Mouse (Mus musculus) midbrain, embryonic 10.5 days (tissue): ENCODE results near the gene Wdr18. TPM values are rescaled to one million over a fixed set of nuclear protein-coding genes. Genes with fewer than 3 reads are reported as not detected.
"Not testable (repeated sequence)": the region's sequence is repeated elsewhere in the genome, so short reads cannot be mapped to it uniquely, and the experiment has no call there.

Experiments
- DNase-seq: peaks from one replicate; pipeline ENCODE4 v3.0.0-alpha.2; 2017; ENCODE audit warnings: low spot score
- H3K27ac ChIP-seq: fragments of 300-500 bp; sonication (generic); replicated peaks from 2 replicates; pipeline ENCODE4 v1.5.1; 2016; ENCODE audit warnings: mild to moderate bottlenecking
- H3K27me3 ChIP-seq: fragments of 300-500 bp; sonication (generic); 2 replicates; pipeline ENCODE4 v1.6.1; 2016; ENCODE audit warnings: low read depth, mild to moderate bottlenecking; ENCODE audit not compliant: poor library complexity, severe bottlenecking
- H3K36me3 ChIP-seq: fragments of 300-500 bp; sonication (generic); 2 replicates; pipeline ENCODE4 v1.6.1; 2016; ENCODE audit warnings: mild to moderate bottlenecking, moderate library complexity
- H3K4me1 ChIP-seq: fragments of 300-500 bp; sonication (generic); 2 replicates; pipeline ENCODE4 v1.6.1; 2016
- H3K4me3 ChIP-seq: fragments of 300-500 bp; sonication (generic); 2 replicates; pipeline ENCODE4 v1.5.1; 2016; ENCODE audit warnings: mild to moderate bottlenecking, moderate library complexity
- H3K9me3 ChIP-seq: fragments of 300-500 bp; sonication (generic); replicated peaks from 2 replicates; pipeline ENCODE4 v1.6.1; 2016; ENCODE audit warnings: mild to moderate bottlenecking
- WGBS: fragments of 180-500 bp; shearing (Covaris S2); methylation state at CpG from one replicate; pipeline ENCODE4 v1.1.7; 2016; 5-methylcytosine and 5-hydroxymethylcytosine counted together
- polyA plus RNA-seq: library from polyadenylated mRNA; unstranded; fragments of >200 nt; fragmentation: Nextera tagmentation; extraction: Ambion mirVana; gene quantifications from 2 replicates; pipeline ENCODE4 v1.2.1, GENCODE M21; 2016

Gene Wdr18
- polyA plus RNA-seq, 1 experiment from 2014 or later = 155 TPM

- Histone ChIP-seq H3K36me3 (peaks cover 33% of the 10 kb centered on the region), H3K27me3 (peaks cover 15% of the 10 kb centered on the region; the same call in 1 of the 2 replicates), H3K4me3 (peak overlapping the region; percentile 80), H3K27ac (0 out of 2 replicates have a peak overlapping the region, but pooled peaks have one; percentile 89), H3K4me1 (peaks cover 46% of the 10 kb centered on the region)
- H3K9me3 ChIP-seq, DNase-seq: not testable (repeated sequence)
- 35% methylated on average over 10 of the region's 10 CpGs for WGBS
These were observed 540 bp upstream of the Wdr18 start for GRCm38 (mm10) chr10:79959412-79959811.

- 22% methylated on average over 10 of the region's 10 CpGs for WGBS
- Histone ChIP-seq H3K4me1 (peaks cover 38% of the 10 kb centered on the region), H3K27ac (peak overlapping the region; percentile 89)
These were observed 831 bp downstream of the Wdr18 start for GRCm38 (mm10) chr10:79960671-79961294.

DNA sequence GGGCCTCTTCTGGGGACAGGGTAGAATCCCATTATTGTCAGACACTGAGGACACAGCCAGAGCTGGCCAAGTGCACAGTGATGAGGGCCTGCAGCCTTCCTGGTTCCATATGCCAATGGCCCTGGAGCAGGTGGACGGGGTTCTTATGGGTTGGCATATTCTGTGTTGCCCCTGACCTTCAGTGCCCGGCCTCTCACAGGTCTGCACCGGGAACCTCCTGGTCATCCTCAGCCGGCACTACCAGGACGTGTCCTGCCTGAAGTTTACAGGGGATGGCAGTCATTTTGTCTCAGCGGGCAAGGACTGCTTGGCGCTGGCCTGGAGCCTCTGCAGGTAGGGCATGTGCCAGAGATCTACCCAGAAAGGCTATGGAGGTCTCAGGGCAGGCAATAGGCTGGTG is 4.8 kb downstream of the Wdr18 start:
- Histone ChIP-seq H3K9me3 (no peaks in the 10 kb centered on the region), H3K27me3 (peaks cover 19% of the 10 kb centered on the region), H3K4me3 (no peak overlapping the region), H3K27ac (no peak overlapping the region), H3K4me1 (peaks cover 18% of the 10 kb centered on the region), H3K36me3 (peaks cover 78% of the 10 kb centered on the region)
- no peak for DNase-seq
- WGBS = 94% methylated on average over 7 of the region's 7 CpGs

More at GRCm38 (mm10) chr10:79960671-79961294, 831 bp downstream of the Wdr18 start:
- no peak for DNase-seq
- Histone ChIP-seq H3K27me3 (peaks cover 6% of the 10 kb centered on the region; the same call in 1 of the 2 replicates), H3K9me3 (no peaks in the 10 kb centered on the region), H3K36me3 (peaks cover 47% of the 10 kb centered on the region), H3K4me3 (peak overlapping the region; percentile 80)

- peaks cover 14% of the 10 kb centered on the region for H3K4me1 ChIP-seq
- H3K27me3 ChIP-seq = peaks cover 25% of the 10 kb centered on the region
- H3K4me3 ChIP-seq = no peak overlapping the region
- DNase-seq = no peak
- H3K27ac ChIP-seq = no peak overlapping the region
- H3K36me3 ChIP-seq = peaks cover 78% of the 10 kb centered on the region
- 90% methylated on average over 5 of the region's 5 CpGs for WGBS
- H3K9me3 ChIP-seq = no peaks in the 10 kb centered on the region
These were observed 5.4 kb downstream of the Wdr18 start for GRCm38 (mm10) chr10:79965325-79965724.

GRCm38 (mm10) chr10:79966886-79967400 is 7.0 kb downstream of the Wdr18 start:
- no peak for DNase-seq
- no peak overlapping the region for H3K27ac ChIP-seq
- H3K36me3 ChIP-seq = peaks cover 69% of the 10 kb centered on the region
- H3K27me3 ChIP-seq = peaks cover 42% of the 10 kb centered on the region
- H3K9me3 ChIP-seq = no peaks in the 10 kb centered on the region
- no peak overlapping the region for H3K4me3 ChIP-seq
- peaks cover 13% of the 10 kb centered on the region for H3K4me1 ChIP-seq
- WGBS = 91% methylated on average over 5 of the region's 5 CpGs

DNA sequence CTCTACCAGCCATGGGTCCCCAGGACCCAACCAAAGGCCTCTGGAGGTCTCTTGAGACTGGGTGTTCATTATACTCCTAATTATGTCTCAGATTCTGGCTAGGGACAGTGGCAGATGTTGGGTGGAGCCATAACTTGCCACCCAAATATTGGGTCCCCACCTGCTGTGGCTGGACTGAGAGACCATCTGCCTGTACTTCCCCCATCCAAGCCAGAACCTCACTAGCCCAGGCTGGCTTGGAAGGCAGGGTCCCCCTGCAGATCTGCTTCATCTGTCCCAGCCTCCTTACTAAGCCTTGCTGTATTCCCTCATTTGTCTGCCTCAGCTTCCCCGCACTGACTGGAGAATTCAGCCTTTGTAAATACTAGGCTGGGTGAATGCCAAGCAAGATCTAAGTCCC is 8.2 kb downstream of the Wdr18 start:
- no peak for DNase-seq
- peaks cover 13% of the 10 kb centered on the region for H3K4me1 ChIP-seq
- H3K9me3 ChIP-seq = no peaks in the 10 kb centered on the region
- H3K27ac ChIP-seq = no peak overlapping the region
- H3K27me3 ChIP-seq = peaks cover 54% of the 10 kb centered on the region
- WGBS = 82% methylated on average over 1 of the region's 1 CpGs
- H3K36me3 ChIP-seq = peaks cover 57% of the 10 kb centered on the region
- no peak overlapping the region for H3K4me3 ChIP-seq

- WGBS = 19% methylated on average over 3 of the region's 3 CpGs
- Histone ChIP-seq H3K27ac (no peak overlapping the region), H3K27me3 (peaks cover 63% of the 10 kb centered on the region), H3K4me1 (peaks cover 13% of the 10 kb centered on the region), H3K9me3 (no peaks in the 10 kb centered on the region), H3K4me3 (no peak overlapping the region), H3K36me3 (peaks cover 53% of the 10 kb centered on the region)
- DNase-seq = no peak
These were observed 9.2 kb downstream of the Wdr18 start for GRCm38 (mm10) chr10:79969124-79969568.

DNA sequence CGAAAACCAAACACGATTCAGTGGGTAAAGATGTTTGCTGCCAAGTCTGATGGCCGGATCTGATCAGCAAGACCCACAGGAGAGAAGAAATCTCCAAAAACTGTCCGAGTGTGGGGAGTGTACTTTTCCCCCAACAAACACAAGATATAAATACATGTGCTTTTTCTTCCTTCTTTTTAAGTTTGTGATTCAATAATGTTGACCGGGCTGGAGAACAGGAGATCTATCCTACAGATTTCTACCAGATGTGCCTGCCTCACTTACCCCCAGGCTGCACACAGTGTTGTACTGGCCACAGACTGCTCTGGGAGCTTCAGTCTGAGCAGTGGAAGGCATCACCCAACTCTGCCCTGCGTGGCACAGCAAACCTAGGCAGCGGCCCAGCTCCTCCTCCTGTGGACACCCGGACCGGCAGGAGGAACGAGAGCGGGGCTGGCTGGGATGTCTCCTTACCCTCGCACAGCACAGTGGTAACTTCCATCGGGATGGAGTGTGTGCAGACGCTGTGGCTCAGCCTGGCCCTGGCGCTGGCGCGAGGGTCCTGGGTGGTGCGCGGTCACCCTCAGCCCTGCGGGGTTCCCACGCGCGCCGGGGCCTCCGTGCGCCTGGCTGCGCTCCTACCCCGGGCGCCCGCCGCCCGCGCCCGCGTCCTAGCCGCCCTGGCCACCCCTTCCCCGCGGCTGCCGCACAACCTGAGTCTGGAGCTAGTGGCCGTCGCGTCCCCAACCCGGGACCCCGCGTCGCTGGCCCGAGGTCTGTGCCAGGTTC is 10.6 kb downstream of the Wdr18 start, which contains the start of gene Grin3b:
Gene Grin3b (plus strand): TSS at position 301 of the 768 bp plus-strand sequence.
- Histone ChIP-seq H3K4me3 (peak within 1 kb of the TSS; percentile 53), H3K4me1 (peaks cover 13% of the 10 kb centered on the region), H3K9me3 (no peaks in the 10 kb centered on the region), H3K27ac (peak within 1 kb of the TSS; percentile 52; the same call in 1 of the 2 replicates), H3K27me3 (peaks cover 67% of the 10 kb centered on the region), H3K36me3 (peaks cover 51% of the 10 kb centered on the region)
- WGBS = 9% methylated on average over 47 of the region's 47 CpGs
- DNase-seq = no peak

- Histone ChIP-seq H3K36me3 (peaks cover 51% of the 10 kb centered on the region), H3K27me3 (peaks cover 69% of the 10 kb centered on the region), H3K4me3 (peak overlapping the region; percentile 53), H3K27ac (peak overlapping the region; percentile 52; the same call in 1 of the 2 replicates), H3K4me1 (peaks cover 13% of the 10 kb centered on the region), H3K9me3 (no peaks in the 10 kb centered on the region)
- DNase-seq = peak; percentile 42
- WGBS = 4% methylated on average over 21 of the region's 21 CpGs
These were observed 11.2 kb downstream of the Wdr18 start for GRCm38 (mm10) chr10:79971183-79971497.

GRCm38 (mm10) chr10:79972831-79973230 is 12.9 kb downstream of the Wdr18 start:
- Histone ChIP-seq H3K27me3 (peaks cover 83% of the 10 kb centered on the region), H3K4me3 (no peak overlapping the region), H3K36me3 (peaks cover 51% of the 10 kb centered on the region)

DNA sequence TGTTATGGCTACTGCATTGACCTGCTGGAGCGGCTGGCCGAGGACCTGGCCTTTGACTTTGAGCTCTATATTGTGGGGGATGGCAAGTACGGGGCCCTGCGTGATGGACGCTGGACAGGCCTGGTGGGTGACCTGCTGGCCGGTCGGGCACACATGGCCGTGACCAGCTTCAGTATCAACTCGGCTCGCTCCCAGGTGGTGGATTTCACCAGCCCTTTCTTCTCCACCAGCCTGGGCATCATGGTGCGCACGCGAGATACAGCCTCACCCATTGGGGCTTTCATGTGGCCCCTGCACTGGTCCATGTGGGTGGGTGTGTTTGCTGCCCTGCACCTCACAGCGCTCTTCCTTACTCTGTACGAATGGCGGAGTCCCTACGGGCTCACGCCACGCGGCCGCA is 14.1 kb downstream of the Wdr18 start:
- Histone ChIP-seq H3K27ac (no peak overlapping the region), H3K36me3 (peaks cover 54% of the 10 kb centered on the region)

More at GRCm38 (mm10) chr10:79972831-79973230, 12.9 kb downstream of the Wdr18 start:
- WGBS = 83% methylated on average over 14 of the region's 14 CpGs
- peaks cover 13% of the 10 kb centered on the region for H3K4me1 ChIP-seq
- H3K27ac ChIP-seq = no peak overlapping the region
- DNase-seq = no peak
- 0 out of 2 replicates have a peak, but pooled peaks cover 8% of the 10 kb centered on the region for H3K9me3 ChIP-seq

GRCm38 (mm10) chr10:79974668-79975067 is 14.7 kb downstream of the Wdr18 start:
- DNase-seq = no peak
- Histone ChIP-seq H3K4me3 (no peak overlapping the region), H3K36me3 (peaks cover 60% of the 10 kb centered on the region), H3K27ac (no peak overlapping the region), H3K27me3 (peaks cover 69% of the 10 kb centered on the region), H3K4me1 (peaks cover 15% of the 10 kb centered on the region), H3K9me3 (0 out of 2 replicates have a peak, but pooled peaks cover 8% of the 10 kb centered on the region)
- 92% methylated on average over 8 of the region's 8 CpGs for WGBS

More for the DNA sequence above, 14.1 kb downstream of the Wdr18 start:
- Histone ChIP-seq H3K9me3 (0 out of 2 replicates have a peak, but pooled peaks cover 8% of the 10 kb centered on the region), H3K4me1 (peaks cover 13% of the 10 kb centered on the region), H3K27me3 (peaks cover 75% of the 10 kb centered on the region), H3K4me3 (no peak overlapping the region; the same call in 1 of the 2 replicates)
- 92% methylated on average over 21 of the region's 21 CpGs for WGBS
- DNase-seq = no peak
